Mouse (Mus musculus) spleen, postnatal 10 days (tissue): Measurements from ENCODE around the gene Rock2.
A peak's percentile ranks its signal among the peaks of the same experiment; 100 is the strongest.

Source experiments
- DNase-seq, 2 experiments: peaks; one replicate each; pipeline ENCODE4 v3.0.0; 2021 to 2022; ENCODE audit warnings: low spot score in 2 of 2

The Rock2 gene

DNA sequence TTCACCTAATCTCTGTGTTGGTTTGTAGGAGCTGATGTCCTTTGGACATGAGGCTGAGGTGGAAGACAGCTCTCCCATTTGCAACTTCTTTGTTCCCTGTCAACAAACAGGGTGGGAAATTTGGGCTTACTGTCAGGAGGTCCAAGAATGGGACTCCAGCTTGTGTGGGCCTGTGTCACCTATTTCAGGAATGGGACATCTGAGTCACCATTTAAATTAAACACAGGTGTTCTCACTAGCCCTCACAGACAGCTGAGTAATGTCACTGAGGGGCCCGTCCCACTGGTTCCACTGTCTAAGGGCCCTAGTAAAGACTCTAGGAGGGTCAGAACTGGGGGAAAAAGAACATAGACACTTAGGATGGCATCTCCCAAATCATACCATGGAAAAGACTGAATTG is 22.7 kb upstream of the Rock2 start:
- DNase-seq: no peak

DNA sequence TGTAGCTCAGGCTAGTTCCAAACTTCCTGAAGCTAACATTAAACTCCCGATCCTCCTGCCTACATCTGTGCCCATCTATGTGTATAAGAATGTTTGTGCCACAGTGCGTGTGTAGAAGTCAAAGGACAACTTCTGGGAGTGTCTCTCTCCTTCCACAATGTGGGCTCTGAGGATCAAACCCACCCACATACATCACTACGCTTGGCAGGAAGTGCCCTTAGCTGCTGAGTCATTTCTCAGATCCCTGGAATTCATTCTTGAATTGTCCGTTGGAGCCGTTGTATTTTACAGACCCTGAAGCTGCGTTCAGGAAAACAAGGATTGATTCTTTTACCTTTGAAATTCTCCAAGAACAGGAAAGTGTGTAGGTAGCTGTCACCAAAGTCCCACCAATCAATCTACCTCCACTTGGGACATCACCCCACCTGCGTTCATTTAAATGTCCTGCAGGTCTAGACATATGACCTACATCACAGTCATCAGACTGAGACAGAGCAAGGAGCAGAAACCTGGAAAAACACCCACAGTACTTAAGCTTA is 21.7 kb upstream of the Rock2 start:
- DNase-seq: no peak

DNA sequence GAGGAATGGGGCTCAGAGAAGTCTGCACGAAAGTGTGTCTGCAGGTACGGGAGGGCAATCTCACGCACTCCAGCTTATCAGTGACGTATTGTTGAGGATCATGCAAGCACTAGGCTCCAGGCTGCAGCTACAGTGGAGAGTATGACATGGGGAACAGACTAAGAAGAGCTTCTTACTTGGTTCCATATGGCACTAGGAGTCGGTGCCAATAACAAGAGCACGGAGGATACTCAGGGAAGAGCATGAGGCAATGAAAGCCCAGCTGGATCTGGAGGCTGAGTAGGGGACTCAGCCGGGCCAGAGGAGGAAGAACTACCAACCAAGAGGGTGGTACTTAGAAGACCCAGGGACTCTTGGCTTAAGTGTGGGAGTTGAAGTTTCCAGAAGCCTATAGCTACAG is 21.1 kb upstream of the Rock2 start:
- no peak for DNase-seq

DNA sequence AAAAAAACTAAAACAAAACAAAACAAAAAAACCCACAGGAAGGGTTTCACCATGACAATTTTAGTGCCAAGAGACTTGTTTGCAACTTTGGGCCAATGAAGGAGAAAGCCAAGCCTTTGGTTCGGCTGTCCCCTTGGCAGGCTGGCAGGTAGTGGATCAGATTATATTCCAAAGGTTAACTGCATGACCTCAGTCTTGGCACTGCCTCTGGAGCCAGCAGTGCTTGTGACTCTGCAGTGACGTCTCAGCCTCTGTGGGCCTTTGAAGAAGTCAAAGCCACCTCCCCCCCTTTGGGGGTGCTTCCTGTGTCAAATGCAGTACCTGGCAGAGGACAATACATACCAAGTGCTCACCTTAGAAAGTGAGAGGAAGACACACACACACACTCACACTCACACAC is 20.6 kb upstream of the Rock2 start:
- DNase-seq: peak in 1 of 2 experiments; percentile 27

DNA sequence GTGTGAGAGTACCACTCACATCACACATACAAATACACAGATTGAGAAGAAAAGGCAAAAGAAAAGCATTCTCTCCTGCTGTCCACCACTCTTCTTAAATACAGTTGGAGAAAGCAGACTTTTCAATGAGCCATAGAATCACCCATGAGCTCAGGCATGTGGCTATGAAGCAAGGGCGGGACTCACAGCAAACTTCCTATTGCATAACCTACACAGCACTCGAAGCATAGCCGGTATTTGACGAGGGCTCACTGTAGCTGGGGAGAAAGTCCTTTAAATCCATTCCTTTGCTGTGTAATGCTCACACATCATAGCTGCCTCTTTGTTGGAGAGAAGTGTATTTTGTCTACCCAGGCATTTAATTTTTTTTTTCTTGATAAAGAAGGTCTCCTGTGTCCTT is 19.4 kb upstream of the Rock2 start:
- DNase-seq: no peak

DNA sequence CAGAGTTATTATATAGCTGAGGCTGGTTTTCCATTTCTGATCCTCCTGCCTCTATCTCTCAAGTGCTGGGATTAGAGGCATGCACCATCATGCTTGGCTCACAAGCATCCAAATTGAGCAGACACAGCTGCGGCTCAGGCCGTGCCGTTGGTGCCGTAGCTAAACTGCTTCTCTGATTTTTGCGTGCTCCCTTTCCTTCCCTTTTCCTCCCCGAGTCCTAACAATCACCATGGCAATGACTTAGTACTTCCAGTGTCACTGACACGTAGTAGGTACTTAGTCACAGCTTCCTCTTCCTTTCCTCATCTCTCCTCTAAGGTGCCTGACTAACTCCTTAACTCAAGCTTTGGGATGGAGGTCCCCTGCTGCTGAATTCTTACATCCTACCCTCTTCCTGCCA is 19.0 kb upstream of the Rock2 start:
- DNase-seq: no peak

DNA sequence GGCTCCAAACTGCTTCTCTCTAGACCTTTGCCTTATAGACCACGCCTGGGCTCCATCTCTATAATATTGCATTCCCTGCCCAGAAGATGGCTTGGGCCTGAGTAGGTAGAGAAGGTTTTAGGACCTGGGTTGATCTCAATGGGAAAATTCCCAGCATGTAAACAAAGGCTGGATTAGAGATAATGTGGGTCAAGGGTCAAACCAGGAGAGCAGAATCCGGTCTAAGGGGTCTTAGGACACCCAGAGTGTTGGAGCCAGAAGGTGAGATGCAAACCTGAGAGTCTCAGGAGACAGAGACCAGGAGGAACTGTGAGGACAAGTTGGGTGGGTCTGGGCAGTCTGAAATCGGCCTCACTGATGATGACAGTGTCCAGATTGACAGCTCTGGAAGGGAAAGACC is 18.0 kb upstream of the Rock2 start:
- no peak for DNase-seq

DNA sequence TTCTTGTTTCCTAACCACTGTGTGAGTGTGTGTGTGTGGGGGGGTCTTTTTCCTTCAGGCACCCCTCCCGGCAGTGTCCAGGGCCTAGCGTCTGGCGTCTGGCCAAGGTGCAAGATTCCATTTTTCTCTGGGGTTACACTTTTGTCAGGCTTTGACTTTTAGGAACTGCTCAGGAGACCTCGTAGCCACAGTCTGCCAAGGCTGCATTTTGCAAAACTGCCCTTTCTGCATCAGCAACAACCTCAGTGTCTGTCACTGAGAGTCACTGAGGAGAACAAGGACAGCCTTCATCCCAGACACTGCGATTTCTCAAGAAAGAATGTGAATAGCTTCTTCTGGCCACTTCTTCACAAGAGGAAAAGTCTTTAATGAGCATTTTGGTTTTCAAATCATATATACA is 17.6 kb upstream of the Rock2 start:
- no peak for DNase-seq

DNA sequence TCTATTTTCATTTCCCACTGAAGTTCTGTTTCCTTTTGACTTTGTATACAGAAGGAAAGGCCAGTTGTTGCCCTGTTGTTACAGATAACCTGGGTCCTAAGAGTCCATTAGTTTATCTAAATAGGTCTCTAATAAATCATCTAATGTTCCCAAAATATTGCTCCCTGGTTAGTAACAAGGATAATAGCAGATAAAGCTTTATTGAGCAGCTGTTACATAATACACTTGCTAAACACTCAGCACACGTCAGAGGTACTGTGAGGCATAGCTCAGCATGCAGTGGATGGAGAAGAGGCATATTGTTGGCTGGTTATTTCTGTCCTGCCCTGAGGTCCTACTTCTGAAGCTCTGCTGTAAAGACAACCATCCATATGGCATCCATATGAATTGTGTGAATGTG is 17.0 kb upstream of the Rock2 start:
- DNase-seq: no peak

DNA sequence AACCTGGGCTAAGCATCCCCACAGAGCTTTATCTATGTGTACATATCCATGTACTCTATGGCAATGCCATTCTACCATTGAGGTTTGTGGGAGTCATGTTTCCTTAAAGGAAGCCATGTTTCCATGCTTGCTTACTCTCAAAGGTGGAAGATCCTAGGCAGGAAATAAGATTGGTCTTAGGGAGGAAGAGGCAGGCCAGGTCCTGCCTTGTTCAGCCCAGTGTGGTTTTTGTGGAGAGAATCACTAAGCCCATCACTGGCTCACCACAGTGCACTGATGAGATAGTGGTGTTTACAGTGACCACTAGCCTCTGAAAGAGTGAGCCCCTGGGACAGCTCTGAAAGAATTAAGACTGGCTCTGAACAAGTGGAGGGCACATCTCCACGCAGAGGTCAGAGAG is 15.3 kb upstream of the Rock2 start:
- DNase-seq: no peak

DNA sequence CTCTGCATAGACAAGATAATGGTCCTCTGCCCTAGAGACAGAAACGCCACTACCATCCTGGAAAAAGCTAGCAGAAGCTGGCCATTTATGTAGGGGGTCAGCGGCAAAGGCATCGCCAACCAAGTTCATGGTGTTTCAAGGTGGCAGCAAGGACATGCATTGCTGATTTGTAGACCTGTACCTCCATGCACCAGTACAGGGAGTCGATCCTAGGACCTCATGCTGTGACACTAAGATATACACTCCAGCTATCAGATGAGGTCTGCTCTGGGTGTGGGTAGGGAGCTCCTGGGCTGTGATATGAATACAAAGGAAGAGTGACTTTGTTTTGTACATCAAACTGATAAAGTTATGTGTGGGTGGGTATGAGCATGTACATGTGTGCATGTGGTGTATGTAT is 14.6 kb upstream of the Rock2 start:
- DNase-seq: no peak

DNA sequence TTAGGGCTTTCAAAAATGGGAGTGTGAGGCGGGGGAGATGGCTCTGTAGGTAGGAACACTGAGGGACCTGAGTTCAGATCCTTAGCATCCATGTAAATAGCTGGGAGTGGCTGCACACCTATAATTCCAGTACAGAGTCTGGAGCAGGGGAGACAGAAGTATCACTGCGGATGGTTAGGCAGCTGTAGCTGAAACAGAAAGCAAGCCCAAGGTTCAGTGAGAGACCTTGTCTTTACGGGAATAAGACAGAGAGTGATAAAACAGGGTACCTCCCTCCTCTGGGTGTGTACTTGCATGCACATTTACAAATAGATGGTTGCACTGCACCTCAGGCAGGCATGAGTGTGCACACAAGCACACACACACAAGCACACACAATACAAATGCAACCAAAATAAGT is 12.3 kb upstream of the Rock2 start:
- DNase-seq: no peak

DNA sequence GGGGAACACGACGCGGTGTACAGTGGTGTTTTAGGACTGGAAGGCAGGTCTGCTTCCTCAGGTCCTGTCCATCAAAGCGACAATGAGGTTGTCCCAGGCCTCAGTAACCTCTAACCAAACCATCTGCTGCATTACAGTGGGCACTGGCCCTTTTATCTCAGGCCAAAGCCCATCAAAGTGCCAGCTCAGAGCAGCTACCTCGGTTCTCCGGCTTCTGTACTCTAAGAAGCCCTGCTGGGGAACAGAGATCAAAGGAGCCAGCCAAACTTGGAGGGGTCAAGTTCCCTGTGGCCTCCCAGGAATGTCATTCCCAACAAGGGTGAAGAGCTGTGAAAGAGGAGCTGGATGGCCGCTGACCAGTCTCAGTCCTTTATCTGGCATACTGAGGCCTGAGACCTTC is 11.6 kb upstream of the Rock2 start:
- DNase-seq: no peak

DNA sequence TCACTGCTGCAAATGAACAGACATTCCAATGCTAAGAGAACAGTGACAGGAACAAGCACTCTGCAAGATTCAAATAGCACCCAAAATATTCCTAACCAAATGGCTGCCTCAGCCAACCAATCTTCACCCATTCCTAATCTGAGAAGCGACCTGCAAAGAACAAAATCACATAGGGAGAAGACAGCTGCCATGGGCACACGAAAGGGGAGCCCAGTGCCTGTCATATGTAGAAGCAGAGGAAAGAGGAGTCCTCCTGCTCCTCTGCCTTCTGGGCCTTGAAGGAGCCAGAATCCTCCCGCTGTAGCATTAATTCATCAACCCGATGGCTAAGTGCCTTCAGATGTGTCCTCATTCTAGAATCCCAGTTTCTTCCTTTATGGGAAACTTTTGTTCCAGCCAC is 10.2 kb upstream of the Rock2 start:
- DNase-seq: no peak

DNA sequence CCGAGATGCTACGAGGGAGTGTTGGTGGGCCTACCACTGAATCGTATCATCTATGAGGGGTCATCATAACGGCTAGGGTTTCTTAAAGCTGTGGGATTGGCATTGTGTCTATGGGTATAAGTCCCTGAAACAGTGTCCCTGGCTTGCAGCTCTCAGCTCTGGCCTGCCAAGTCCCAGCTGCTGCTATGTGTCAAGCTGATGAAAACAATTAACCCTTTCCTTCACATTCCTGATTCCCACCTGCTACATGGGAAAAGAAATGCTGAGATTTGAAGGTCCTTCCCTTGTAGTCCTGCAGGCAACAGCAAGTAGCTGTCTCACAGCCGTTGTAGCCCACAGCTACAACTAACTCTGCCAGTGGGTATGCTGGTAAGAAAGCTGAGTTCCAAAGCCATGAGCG is 8.3 kb upstream of the Rock2 start:
- no peak for DNase-seq

DNA sequence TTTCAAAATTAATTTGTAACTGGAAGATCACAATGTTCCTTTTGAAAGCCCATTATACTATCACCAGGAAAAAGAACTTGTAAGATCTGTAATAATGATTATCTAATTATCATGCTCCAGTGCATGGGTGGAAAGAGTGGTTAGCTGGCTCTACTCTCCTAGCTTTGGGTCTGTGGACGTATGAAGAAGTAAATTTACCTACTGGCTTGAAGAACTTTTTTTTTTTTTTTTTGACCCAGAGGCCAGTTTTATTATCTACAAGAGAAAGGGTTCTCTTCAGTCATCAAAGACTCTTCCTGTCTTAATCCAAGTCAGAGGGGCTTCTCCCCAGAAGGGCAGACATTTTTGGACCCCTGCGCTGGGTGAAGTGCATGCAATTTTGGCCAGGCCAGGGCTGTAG is 1.7 kb upstream of the Rock2 start:
- no peak for DNase-seq

DNA sequence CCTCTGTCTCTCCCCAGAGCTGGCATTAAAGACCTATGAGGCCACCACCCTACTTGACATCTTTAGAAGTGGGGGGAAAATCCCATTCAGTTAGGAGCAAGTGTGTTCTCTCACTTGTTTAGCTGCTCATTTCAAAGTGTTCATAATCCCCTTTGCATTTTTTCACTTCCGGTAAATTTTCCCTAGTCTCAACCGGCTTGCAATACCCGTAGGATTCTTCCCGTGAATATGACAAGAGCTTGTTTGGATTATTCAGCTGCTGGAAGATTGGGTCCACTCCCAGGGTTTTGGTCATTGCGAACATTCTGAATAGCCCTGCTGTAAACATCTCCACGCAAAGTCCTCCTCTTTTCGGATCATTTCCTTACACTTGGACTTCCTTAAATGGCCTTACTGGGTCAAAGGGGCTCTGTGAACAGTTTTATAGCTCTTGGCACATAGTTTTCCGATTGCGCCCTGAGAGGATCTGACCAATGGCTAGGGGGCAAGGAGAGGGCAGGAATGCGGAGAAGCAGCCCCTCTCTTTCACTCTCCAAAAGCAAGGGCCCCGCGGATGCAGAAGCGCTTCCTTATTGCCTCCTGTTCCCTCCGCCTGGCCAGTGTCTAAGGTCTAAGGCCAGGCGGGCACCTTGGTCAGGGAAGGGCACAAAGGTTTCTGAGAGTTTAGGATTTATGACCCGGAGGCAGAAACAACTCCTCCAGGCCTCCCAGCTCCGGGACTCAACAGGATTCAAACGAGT is 869 bp upstream of the Rock2 start:
- DNase-seq: no peak

DNA sequence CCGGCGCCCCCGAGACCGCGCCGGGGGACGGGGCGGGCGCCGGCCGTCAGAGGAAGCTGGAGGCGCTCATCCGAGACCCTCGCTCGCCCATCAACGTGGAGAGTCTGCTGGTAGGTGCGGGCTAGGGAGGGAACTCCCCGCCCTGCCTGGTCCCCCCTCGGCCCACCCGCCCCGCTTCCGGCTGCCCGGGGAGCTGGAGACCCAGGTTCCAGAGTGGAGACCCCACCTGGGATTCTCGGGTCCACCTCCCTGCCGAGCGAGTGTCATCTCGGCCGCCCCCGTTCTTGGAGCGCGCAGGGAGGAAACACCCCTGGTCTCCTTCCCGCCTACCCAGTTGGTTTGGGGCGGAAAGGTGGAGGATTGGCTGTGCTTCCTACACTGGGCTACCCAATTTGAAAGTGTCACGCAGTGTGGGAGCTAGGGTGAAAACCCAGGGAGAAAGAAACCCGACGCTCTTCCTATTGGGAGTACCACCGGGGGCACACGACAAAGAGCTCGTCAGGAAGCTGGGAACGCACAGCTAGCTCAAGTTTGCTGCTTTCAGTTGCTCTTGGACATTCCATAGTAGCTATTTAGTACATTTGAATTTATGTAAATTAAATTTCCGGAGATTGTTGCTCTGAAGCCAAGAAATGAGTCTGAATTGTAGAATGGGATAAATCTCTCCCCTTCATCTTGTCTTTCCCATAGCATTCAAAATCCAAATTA is 680 bp downstream of the Rock2 start:
- peak in 1 of 2 experiments; percentile 66 for DNase-seq

DNA sequence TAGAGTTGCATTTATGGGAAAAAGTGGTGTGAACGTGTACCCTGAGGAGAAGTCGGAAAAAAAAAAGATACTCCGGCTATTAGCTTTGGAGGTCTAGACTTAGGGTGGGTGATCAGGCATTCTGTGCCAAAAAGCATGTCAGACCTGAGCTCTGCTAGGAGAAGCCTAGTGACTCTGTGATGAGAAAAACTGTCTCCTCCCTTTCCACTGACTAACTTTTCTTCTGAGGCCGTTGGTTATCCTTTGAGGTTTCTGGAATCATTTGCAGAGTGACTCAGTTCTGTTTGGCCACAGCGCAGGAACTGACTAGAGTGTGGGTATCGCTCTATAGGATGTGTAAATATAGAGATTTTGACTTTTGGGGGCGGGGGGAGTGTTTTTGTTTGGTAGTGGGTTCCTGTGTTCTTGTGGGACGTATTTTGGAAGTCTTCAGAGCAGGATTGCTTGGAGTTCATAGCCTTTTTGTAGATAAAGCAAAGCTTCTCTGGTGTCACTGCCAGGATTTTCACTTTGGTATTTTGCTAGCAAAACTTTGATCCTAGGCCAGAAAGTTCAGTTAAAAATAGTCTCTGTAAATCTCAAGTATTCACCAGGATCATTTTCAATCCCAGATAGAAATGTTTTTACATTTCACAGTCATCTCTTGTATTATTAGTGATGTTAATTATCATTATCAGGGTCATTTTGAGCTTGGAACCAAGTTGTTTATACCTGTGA is 1.5 kb downstream of the Rock2 start:
- DNase-seq: peak in 1 of 2 experiments; percentile 25

DNA sequence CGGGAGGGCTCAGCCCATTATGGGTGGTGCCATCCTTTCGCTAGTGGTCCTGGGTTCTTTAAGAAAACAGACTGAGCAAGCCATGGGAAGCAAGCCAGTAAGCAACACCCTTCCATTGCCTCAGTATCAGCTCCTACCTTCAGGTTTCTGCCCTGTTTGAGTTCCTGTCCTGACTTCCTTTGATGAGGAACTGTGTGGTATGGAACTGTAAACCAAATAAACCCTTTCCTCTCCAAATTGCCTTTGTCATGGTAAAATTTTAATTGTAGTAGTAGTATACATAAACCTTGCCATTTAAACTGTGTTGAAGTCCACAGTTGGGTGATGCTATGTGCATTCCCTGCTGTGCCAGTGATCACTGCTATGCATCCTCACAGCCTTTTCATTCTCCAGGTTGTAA is 2.5 kb downstream of the Rock2 start:
- no peak for DNase-seq

DNA sequence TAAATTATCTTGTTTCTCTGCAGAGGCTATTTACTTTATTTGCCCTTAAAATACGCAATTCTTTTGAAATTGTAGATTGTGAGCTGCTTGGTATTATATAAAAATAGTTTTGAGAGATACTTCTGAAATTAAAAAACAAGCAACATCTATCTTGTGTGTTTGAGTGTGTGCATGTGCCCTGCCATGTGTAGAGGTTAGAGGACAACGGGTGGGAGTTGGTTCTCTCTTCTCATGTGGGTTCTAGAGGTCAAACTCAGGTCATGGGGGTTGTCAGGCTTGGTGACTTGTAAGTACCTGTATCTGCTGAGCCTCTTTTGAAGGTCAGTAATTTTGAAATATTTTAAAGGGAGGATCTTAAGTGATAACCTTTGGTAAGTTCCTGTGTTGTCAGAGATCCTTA is 3.5 kb downstream of the Rock2 start:
- DNase-seq: no peak

DNA sequence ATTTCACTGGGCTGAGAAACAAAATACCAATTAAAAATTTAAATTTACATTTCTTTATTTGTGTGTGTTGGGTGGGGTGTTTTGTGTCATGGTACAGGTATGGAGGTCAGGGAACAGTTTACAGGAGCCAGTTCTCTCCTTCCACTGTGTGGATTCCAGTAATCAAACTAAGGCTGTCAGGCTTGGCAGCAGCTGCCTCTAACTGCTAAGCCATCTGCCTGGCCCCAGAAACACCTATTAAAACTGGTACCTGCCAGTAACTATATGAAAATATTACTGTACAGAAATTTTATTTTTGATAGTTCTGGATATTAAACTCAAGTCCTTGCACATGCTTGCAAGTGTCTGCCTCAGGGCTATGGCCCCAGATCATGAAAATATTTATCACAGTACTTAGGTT is 4.1 kb downstream of the Rock2 start:
- no peak for DNase-seq
